Mouse (Mus musculus): ENCODE data around the gene Chd9.
A peak's percentile ranks its signal among the peaks of the same experiment; 100 is the strongest.

Chd9 gene

GRCm38 (mm10) chr8:90839725-90840714 is 11.9 kb downstream of the Chd9 start:
- DNase-seq = no peak

GRCm38 (mm10) chr8:90841321-90841720 is 13.2 kb downstream of the Chd9 start:
- no peak for DNase-seq

- DNase-seq = no peak
Observed at GRCm38 (mm10) chr8:90843127-90843526, 15.0 kb downstream of the Chd9 start.

GRCm38 (mm10) chr8:90844179-90844967 is 16.2 kb downstream of the Chd9 start:
- DNase-seq = peak; percentile 40 to 48

DNA sequence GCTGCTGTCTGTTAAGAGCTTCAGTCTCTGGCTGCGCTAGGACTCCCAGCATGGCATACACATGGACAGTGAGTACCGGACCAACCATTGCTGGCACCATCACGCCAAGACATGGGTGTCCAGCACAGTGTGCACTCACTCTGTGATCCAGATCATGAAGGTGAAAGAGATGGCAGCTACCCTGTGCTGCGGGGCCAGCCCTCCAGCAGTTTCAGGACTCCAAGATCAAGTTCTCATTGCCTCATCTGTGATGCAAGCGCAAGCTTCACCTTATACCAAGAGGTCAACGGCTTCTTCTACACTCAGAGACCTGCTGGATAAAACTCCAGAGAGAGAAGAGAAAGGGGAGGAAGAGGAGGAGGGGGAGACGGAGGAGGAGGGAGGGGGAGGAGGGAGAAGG is 19.8 kb downstream of the Chd9 start:
- DNase-seq = no peak

DNA sequence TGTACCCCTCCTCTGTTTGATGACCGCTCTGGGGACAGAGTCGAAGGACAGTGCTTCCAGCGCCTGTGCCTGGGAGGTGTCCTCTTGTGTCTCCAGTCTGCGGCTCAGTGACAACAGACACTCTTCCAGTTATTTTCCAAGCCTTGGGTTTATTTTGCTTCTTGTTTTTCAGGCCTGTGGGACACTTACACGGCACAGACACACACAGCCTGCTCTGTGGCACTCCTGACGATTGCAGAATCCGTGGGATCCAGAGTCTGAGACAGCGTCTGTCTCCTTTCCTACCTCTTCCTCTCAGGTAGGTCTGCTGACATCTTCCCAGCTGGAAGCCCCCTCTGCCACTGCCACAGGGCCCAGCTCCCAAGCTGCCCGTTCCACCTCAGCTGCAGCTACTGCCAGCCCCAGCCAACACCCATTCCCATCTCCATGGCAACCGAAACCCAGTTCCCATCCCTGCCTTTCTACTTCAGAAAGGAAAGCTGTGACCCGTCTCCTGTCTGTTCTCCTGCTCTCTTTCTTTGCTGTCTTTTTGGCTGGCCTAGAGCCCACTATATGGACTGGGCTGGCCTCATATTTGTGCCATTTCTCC is 21.4 kb downstream of the Chd9 start:
- DNase-seq = no peak

DNA sequence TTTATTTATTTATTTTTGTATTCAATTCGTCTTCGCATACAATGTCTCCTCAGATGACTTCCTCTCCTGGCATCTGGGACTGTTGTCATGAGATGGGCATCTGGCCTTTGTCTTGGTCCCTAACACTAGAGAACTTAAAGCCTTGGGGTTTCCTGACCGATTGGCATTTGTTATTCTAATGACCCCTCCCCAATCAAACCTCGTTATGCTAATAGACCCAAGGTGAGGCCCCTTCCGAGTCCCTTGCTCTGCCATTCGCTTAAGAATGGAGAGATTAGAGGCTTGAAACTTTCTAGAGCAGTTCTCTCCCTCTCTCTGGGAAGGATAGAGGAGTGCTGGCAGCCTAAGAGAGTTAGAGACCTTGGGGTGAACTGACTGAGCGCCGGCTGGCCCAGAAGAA is 23.4 kb downstream of the Chd9 start:
- DNase-seq = no peak

- no peak for DNase-seq
Observed at GRCm38 (mm10) chr8:90853971-90854670, 26.0 kb downstream of the Chd9 start.

DNA sequence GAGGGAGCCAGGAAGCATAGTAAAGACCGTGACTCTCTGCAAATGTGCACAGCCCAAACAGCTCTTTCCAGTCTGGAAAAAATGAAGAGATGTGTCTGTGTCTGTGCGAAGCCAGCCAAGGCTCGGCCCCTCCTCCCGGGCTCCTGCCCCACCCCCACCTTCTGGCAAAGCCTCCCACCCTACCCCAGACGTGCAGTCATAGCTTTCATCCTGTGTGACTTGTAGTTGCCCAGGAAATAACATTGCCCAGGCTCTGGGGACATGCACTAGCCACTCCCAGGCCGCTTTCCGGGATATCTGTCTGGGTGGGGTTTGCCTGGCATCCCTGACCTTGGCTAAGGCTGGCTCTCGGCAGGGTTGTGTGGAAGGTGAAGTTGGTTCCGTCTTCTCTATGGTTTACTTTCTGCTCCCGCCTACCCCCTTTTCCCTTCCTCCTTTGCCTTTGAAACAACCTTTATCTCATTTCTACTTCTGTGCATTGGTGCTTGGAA is 26.6 kb downstream of the Chd9 start:
- no peak for DNase-seq

GRCm38 (mm10) chr8:90856171-90856570 is 28.0 kb downstream of the Chd9 start:
- no peak for DNase-seq

DNA sequence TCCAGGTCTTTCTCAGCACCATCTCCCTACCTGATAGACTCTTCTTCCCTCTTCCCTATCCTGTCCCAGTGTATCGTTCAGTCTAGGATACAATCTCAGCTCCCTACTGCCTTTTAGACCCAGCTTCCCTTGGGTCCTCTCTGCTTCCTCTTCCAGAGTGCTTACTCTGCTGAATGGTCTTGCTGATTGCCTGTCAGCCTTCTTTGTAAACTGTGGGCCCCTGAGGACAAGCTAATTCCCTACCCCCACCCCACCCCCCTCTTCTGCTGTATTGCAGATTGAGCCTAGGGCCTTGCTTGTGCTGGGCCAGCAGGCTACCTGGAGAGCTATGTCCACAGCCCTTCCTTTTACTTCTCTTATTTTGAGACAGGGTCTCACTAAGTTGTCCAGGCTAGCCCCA is 28.8 kb downstream of the Chd9 start:
- no peak for DNase-seq

DNA sequence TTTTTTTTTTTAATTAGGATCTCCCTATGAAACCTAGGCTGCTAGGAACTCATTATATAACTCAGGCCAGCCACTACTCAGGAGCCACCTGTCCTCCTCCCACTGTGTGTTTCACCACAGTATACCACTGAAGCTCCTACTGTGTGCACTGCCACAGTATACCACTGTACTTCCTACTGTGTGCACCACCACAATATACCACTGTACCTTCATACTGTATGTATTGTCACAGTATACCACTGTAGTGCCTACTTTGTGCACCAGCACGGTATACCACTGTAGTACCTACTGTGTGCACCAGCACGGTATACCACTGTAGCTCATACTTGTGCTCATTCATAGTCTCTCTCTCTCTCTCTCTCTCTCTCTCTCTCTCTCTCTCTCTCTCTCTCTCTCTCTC is 29.9 kb downstream of the Chd9 start:
- no peak for DNase-seq

GRCm38 (mm10) chr8:90861266-90861944 is 33.3 kb downstream of the Chd9 start:
- DNase-seq = peak; percentile 61 to 65

DNA sequence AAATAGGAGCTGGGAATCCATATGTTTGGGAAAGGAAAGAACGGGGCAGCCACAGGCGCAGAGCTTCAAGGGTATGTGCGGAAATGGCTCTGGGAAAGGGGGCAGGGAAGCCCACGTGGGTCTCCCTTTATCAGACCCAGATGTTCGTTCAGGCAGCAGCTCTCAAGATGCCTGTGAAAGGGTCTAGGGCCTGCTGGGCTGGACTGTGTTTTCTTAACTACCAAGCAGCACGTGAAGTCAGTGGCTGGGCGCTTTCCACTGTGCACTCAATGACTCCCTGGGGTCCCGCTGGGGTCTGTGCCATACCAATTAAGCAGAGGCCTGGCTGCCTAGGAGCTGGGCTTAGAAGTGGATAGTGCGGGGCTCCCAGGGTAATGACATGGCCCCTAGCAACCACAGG is 33.9 kb downstream of the Chd9 start:
- no peak for DNase-seq

DNA sequence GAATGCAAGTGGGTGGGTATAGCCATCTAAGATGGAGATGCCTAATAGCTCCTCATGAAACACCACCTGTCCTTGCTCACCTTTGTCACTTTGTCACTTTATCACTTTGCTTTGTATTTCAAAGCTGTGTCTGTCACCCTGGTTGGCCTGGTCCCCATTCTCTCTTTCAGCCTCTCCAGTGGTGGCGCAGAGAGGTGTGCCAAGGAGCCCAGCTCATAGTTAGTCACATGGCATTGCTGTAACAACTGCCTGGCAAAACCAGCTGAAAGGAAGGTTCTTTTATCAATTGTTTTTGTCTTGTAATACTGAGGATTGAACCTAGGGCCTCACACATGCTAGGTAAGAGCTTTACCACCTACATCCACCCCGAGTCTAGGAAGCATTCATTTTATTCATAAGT is 38.9 kb downstream of the Chd9 start:
- DNase-seq = no peak

DNA sequence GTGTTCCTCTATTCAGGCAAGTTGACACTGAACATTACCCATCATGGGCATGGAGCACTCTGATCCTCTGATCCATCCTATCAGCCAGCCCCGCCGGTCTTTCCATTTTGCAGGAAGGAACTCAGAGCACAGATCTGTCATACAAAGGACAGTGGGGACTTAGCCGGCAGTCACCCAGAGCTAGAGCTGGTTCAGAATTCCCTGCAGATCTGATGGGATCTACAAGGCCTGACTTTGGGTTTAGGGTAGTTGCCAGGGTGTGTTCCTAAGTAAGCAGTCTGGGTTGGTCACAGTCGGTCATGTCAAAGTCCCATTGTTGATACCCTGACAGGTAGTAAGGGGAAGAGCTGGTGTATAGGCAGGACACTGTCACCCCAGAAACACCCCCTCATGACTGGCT is 39.8 kb downstream of the Chd9 start:
- DNase-seq = no peak

DNA sequence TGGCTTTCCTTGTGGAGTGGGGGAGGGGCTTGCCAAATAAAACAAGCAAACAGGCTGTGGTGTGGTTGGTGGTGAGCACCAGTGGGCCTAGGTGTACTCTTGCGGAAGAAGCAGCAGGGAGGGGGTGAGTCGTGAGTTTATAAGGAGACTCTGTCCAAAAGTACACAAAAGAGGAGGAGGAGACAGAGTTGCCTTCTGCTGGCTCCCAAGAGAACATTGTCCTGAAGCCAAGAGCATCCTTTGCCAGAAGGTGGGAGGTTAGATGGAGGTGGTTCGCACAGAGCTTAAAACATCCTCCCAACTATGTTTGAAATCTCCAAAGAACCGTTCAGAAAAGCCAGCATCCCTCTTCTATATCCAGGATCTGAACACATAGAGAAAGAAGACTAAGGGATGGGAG is 40.2 kb downstream of the Chd9 start:
- no peak for DNase-seq

- peak; percentile 39 to 41 for DNase-seq
Observed at GRCm38 (mm10) chr8:90869071-90869919, 41.1 kb downstream of the Chd9 start.

- DNase-seq = peak in 1 of 2 experiments; percentile 35
Observed at GRCm38 (mm10) chr8:90869920-90870777, 42.0 kb downstream of the Chd9 start.

Data from cerebellum, adult 18-20 months (tissue).